ENCODE assay signal across 27 mouse cellular contexts in genomic region chr7:85543118-85543517, GRCm38 (mm10). TPM values are rescaled to one million over a fixed set of nuclear protein-coding genes. Genes with fewer than 3 reads are reported as not detected.
"Had no signal": no experiment of that assay in that cellular context is flagged by ENCODE, and none has a peak within 500 bp of the region (broad histone marks: within the 10 kb centered on the region; RNA-seq: fewer than 3 reads in every experiment).

No protein-coding gene starts in this region.

- H3K4me1 ChIP-seq: midbrain, embryonic 10.5 days; midbrain, embryonic 12.5 days; neural tube, embryonic 13.5 days; neural tube, embryonic 15.5 days had no signal

- H3K27me3 ChIP-seq: midbrain, embryonic 12.5 days; neural tube, embryonic 13.5 days; neural tube, embryonic 15.5 days had no signal

- H3K4me3 ChIP-seq: midbrain, embryonic 10.5 days; midbrain, embryonic 12.5 days; myocyte; neural tube, embryonic 13.5 days; neural tube, embryonic 15.5 days had no signal

- H3K9ac ChIP-seq: lung, embryonic 14.5 days; midbrain, embryonic 12.5 days; neural tube, embryonic 13.5 days; neural tube, embryonic 15.5 days had no signal

- DNase-seq: lung, adult 18-20 months; lung, embryonic 14.5 days; lung, postnatal 10 days; lung, postnatal 4 days; midbrain, embryonic 14.5 days; retina, postnatal 1 day; right cerebral cortex, adult 18-20 months; right cerebral cortex, postnatal 25 days; right cerebral cortex, postnatal 4 days; spleen, adult 18-20 months; thymus, adult 18-20 months; thymus, postnatal 14 days; thymus, postnatal 36 days had no signal

- ATAC-seq: midbrain, embryonic 16.5 days had no signal

- H3K36me3 ChIP-seq: midbrain, embryonic 10.5 days; midbrain, embryonic 12.5 days; neural tube, embryonic 13.5 days; neural tube, embryonic 15.5 days had no signal

- H3K27ac ChIP-seq: midbrain, embryonic 10.5 days; midbrain, embryonic 12.5 days; neural tube, embryonic 13.5 days; neural tube, embryonic 15.5 days had no signal

RNA-seq across cellular contexts. Expression of gene Vmn2r71, which starts 19.8 kb away (rescaled TPM):
- total RNA-seq: megakaryocyte, adult 5-6 weeks; megakaryocyte-erythroid progenitor cell, adult 5-6 weeks had no signal
- polyA plus RNA-seq: lung, embryonic 14.5 days; lung, embryonic 16.5 days; midbrain, embryonic 10.5 days; midbrain, embryonic 12.5 days; midbrain, embryonic 14.5 days; midbrain, embryonic 16.5 days; myocyte; neural tube, embryonic 11.5 days; neural tube, embryonic 13.5 days; neural tube, embryonic 15.5 days; small intestine, adult 2 months; stomach, embryonic 14.5 days; stomach, embryonic 16.5 days; thymus, postnatal 0 days had no signal

RNA-seq across cellular contexts. Expression of gene Vmn2r70, which starts 25.9 kb away (rescaled TPM):
- total RNA-seq: megakaryocyte-erythroid progenitor cell, adult 5-6 weeks had no signal
- polyA plus RNA-seq: lung, embryonic 14.5 days; lung, embryonic 16.5 days; midbrain, embryonic 10.5 days; midbrain, embryonic 12.5 days; midbrain, embryonic 14.5 days; midbrain, embryonic 16.5 days; myocyte; neural tube, embryonic 11.5 days; neural tube, embryonic 13.5 days; neural tube, embryonic 15.5 days; small intestine, adult 2 months; stomach, embryonic 14.5 days; stomach, embryonic 16.5 days; thymus, postnatal 0 days had no signal
